Mouse (Mus musculus) neural tube, embryonic 14.5 days (tissue): Measurements from ENCODE around the gene Filip1. TPM values are rescaled to one million over a fixed set of nuclear protein-coding genes. Genes with fewer than 3 reads are reported as not detected.
A peak's percentile ranks its signal among the peaks of the same experiment; 100 is the strongest.
"Not testable (repeated sequence)": the region's sequence is repeated elsewhere in the genome, so short reads cannot be mapped to it uniquely, and the experiment has no call there.

Source experiments
- ATAC-seq: fragments of 200-750 bp; cut with Nextera tagmentation; 2 replicates; pipeline ENCODE4 v1.8.0; 2017; ENCODE audit warnings: low read depth, mild to moderate bottlenecking, moderate TSS enrichment, moderate library complexity
- H3K27ac ChIP-seq: fragments of 300-500 bp; sonication (generic); 2 replicates; pipeline ENCODE4 v1.5.1; 2014; ENCODE audit warnings: low read depth, mild to moderate bottlenecking, control low read depth, low read length, moderate library complexity, mixed read lengths
- H3K27me3 ChIP-seq: fragments of 300-500 bp; sonication (generic); 2 replicates; pipeline ENCODE4 v1.6.1; 2014; ENCODE audit warnings: low read length; ENCODE audit not compliant: control insufficient read depth, insufficient read depth
- H3K36me3 ChIP-seq: fragments of 300-500 bp; sonication (generic); 2 replicates; pipeline ENCODE4 v1.6.1; 2014; ENCODE audit warnings: low read length, mixed read lengths; ENCODE audit not compliant: control insufficient read depth, insufficient read depth
- H3K4me1 ChIP-seq: fragments of 300-500 bp; sonication (generic); 2 replicates; pipeline ENCODE4 v1.6.1; 2014; ENCODE audit warnings: low read length; ENCODE audit not compliant: control insufficient read depth, insufficient read depth
- H3K4me2 ChIP-seq: fragments of 300-500 bp; sonication (generic); 2 replicates; pipeline ENCODE4 v1.6.1; 2014; ENCODE audit warnings: mild to moderate bottlenecking, low read depth, low read length, control low read depth
- H3K4me3 ChIP-seq: fragments of 300-500 bp; sonication (generic); 2 replicates; pipeline ENCODE4 v1.5.1; 2014; ENCODE audit warnings: low read depth, low read length, control low read depth, mixed read lengths
- H3K9ac ChIP-seq: fragments of 300-500 bp; sonication (generic); replicated peaks from 2 replicates; pipeline ENCODE4 v1.6.1; 2014; ENCODE audit warnings: low read depth, mild to moderate bottlenecking, control low read depth, low read length, mixed read lengths
- H3K9me3 ChIP-seq: fragments of 300-500 bp; sonication (generic); 2 replicates; pipeline ENCODE4 v1.6.1; 2016; ENCODE audit warnings: low read length; ENCODE audit not compliant: control insufficient read depth
- WGBS: fragments of 180-500 bp; shearing (Covaris S2); extraction: QIAGEN DNeasy Blood & Tissue Kit; methylation state at CpG from one replicate; pipeline ENCODE4 v1.1.7; 2014; 5-methylcytosine and 5-hydroxymethylcytosine counted together
- polyA plus RNA-seq: library from polyadenylated mRNA; unstranded; fragments of >200 nt; fragmentation: Nextera tagmentation; extraction: Ambion mirVana; gene quantifications from 2 replicates; pipeline ENCODE4 v1.2.1, GENCODE M21; 2014

The Filip1 gene
- polyA plus RNA-seq, 1 experiment from 2014 or later: 1.5 TPM

DNA sequence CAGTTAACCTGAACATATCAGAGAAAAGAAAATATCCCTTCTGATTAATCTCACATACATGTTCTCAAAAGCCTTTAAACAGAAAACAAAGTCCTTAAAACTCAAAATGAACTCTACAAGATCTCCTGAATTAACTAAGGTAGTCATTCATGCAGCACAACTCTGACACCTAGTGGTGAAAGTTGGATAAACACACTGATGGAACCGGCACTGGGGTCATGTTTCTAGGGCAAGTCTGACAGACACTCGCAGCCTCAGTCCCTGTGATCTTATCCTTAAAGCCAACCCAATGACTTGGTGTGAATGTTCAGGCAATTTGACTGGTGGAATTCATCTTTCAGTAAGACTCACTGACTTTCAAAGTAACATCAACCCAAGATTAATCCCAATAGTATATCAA, 13.4 kb upstream of the Filip1 start:
- peak; percentile 46; the same call in 1 of the 2 replicates for ATAC-seq
- no peaks in the 10 kb centered on the region for H3K4me1 ChIP-seq

GRCm38 (mm10) chr9:80025347-80025746, 12.7 kb upstream of the Filip1 start:
- not testable (repeated sequence) for H3K9me3 ChIP-seq, H3K36me3 ChIP-seq, H3K4me1 ChIP-seq, H3K27ac ChIP-seq, H3K4me2 ChIP-seq, ATAC-seq, H3K27me3 ChIP-seq, H3K9ac ChIP-seq, H3K4me3 ChIP-seq
- 96% methylated on average over 5 of the region's 5 CpGs for whole genome bisulfite sequencing

More for the DNA sequence above, 13.4 kb upstream of the Filip1 start:
- no peaks in the 10 kb centered on the region for H3K27me3 ChIP-seq
- no peaks in the 10 kb centered on the region for H3K9me3 ChIP-seq
- H3K27ac ChIP-seq: no peak overlapping the region
- WGBS: 3% methylated on average over 2 of the region's 2 CpGs
- no peak overlapping the region for H3K4me2 ChIP-seq
- no peaks in the 10 kb centered on the region for H3K36me3 ChIP-seq
- no peak overlapping the region for H3K9ac ChIP-seq
- no peak overlapping the region for H3K4me3 ChIP-seq

- Histone ChIP-seq H3K27me3 (no peaks in the 10 kb centered on the region), H3K4me3 (no peak overlapping the region), H3K27ac (no peak overlapping the region), H3K4me2 (no peak overlapping the region), H3K36me3 (no peaks in the 10 kb centered on the region), H3K9me3 (no peaks in the 10 kb centered on the region), H3K4me1 (no peaks in the 10 kb centered on the region), H3K9ac (no peak overlapping the region)
- ATAC-seq: no peak
- 71% methylated on average over 8 of the region's 8 CpGs for WGBS
Measured at GRCm38 (mm10) chr9:80022821-80023220, 10.2 kb upstream of the Filip1 start.

GRCm38 (mm10) chr9:80021648-80022047, 9.0 kb upstream of the Filip1 start:
- no peaks in the 10 kb centered on the region for H3K4me1 ChIP-seq
- WGBS: 62% methylated on average over 1 of the region's 1 CpGs
- H3K27me3 ChIP-seq: no peaks in the 10 kb centered on the region
- no peak for ATAC-seq
- H3K4me2 ChIP-seq: no peak overlapping the region
- no peaks in the 10 kb centered on the region for H3K9me3 ChIP-seq
- no peak overlapping the region for H3K4me3 ChIP-seq
- H3K27ac ChIP-seq: no peak overlapping the region
- no peak overlapping the region for H3K9ac ChIP-seq
- no peaks in the 10 kb centered on the region for H3K36me3 ChIP-seq

- Histone ChIP-seq H3K4me1 (no peaks in the 10 kb centered on the region), H3K4me2 (no peak overlapping the region), H3K36me3 (no peaks in the 10 kb centered on the region), H3K9me3 (no peaks in the 10 kb centered on the region), H3K27me3 (no peaks in the 10 kb centered on the region), H3K4me3 (no peak overlapping the region), H3K9ac (no peak overlapping the region), H3K27ac (no peak overlapping the region)
- WGBS: 64% methylated on average over 3 of the region's 3 CpGs
- no peak for ATAC-seq
Measured at GRCm38 (mm10) chr9:80020429-80020828, 7.8 kb upstream of the Filip1 start.

DNA sequence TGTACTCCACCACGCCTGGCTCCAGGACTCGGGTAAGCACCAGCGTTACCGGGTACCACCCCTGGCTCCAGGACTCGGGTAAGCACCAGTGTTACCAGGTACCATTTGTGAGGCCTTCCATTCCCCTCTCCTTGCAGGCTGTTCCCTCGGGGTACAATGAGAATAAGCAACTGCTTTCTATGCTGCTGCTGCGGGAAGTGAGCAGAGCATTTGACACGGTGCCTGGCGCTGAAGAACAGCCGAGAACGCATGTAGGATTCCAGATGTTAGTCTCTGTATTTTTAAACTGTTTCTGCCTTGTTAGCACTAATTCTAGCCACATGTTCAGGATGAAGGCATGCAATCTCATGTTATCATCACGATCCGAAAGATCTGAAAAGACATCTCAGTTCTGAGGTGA, 635 bp downstream of the Filip1 start:
- H3K27me3 ChIP-seq: no peaks in the 10 kb centered on the region
- H3K9ac ChIP-seq: no peak overlapping the region
- no peak overlapping the region for H3K4me3 ChIP-seq
- no peaks in the 10 kb centered on the region for H3K4me1 ChIP-seq
- no peak overlapping the region for H3K27ac ChIP-seq
- 90% methylated on average over 13 of the region's 13 CpGs for WGBS
- no peaks in the 10 kb centered on the region for H3K9me3 ChIP-seq
- no peak for ATAC-seq
- no peaks in the 10 kb centered on the region for H3K36me3 ChIP-seq
- H3K4me2 ChIP-seq: no peak overlapping the region

GRCm38 (mm10) chr9:80002394-80003188, 10.1 kb downstream of the Filip1 start:
- Histone ChIP-seq H3K9ac (no peak overlapping the region), H3K36me3 (no peaks in the 10 kb centered on the region), H3K4me2 (no peak overlapping the region), H3K27ac (no peak overlapping the region), H3K9me3 (no peaks in the 10 kb centered on the region), H3K4me3 (no peak overlapping the region), H3K27me3 (no peaks in the 10 kb centered on the region), H3K4me1 (no peaks in the 10 kb centered on the region)
- peak; percentile 92 for ATAC-seq
- 31% methylated on average over 14 of the region's 14 CpGs for WGBS

DNA sequence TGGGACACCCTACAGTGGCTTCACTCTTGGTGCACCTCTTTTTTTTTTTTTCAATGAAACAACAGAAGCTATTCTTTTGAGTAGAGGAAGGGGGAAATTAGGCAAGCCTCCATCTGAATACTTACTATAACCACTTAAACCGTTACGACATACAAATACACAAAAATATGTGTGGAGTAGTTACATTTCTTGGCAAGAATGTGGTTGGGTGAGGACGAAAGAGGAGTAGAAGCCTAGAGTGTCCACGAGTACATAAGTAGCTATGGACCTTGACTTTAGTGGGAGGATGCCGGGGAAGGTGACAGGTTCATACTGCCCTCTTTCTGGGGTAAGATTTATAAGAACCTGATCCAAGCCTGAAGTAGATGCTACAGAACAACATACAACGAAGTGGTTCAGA, 15.4 kb downstream of the Filip1 start:
- Histone ChIP-seq H3K4me1 (no peaks in the 10 kb centered on the region), H3K27ac (no peak overlapping the region), H3K27me3 (no peaks in the 10 kb centered on the region), H3K36me3 (no peaks in the 10 kb centered on the region), H3K4me3 (no peak overlapping the region), H3K9me3 (no peaks in the 10 kb centered on the region), H3K9ac (no peak overlapping the region), H3K4me2 (no peak overlapping the region)
- no peak for ATAC-seq
- 92% methylated on average over 6 of the region's 6 CpGs for WGBS

DNA sequence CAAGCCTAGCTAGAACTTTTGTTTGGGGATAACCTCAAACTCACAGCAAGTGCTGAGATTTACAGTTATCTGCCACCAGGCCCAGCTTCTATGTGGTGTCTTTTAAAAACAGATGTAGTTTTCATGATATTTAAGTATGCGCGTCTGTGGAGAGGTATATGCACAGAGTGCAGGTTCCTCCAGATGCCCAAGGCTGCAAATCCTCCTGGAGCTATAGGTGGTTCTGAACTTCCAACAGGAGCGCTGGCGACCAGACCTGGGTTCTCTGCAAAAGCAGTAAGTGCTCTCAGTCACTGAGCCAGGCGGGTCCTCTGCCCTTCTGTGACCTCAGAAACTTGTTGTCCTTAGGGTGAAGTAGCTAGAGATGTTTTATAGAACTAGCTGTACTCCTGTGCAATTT, 18.4 kb downstream of the Filip1 start:
- Histone ChIP-seq H3K4me2 (no peak overlapping the region), H3K4me3 (no peak overlapping the region), H3K4me1 (no peaks in the 10 kb centered on the region), H3K9me3 (no peaks in the 10 kb centered on the region), H3K36me3 (no peaks in the 10 kb centered on the region), H3K9ac (no peak overlapping the region), H3K27ac (no peak overlapping the region), H3K27me3 (no peaks in the 10 kb centered on the region)
- ATAC-seq: no peak
- 90% methylated on average over 5 of the region's 5 CpGs for WGBS
